16 mouse cellular contexts compared by ENCODE assay signal in the genomic region with DNA sequence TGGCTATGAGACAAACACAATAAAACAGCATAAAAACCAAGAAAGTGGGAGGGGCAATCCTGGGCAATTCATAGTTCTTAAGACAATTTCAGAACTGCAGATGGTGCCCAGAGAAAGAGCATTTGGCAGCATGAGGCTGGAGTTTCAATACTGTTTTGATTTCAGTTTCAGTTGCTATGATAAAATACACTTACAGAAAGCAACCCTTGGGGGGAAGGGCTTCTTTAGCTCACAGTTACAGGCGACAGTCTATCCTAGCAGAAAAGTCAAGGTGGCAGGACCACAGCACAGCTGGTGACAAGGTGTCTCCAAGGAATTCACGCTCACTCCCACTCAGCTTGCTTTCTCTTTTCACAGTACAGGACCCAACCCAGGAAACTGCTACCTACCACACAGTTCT. TPM values are rescaled to one million over a fixed set of nuclear protein-coding genes. Genes with fewer than 3 reads are reported as not detected.
DNase-seq lines count a peak whose midpoint lies in the region; ATAC-seq and TF ChIP-seq lines count a peak whose summit lies in the region.
"Had no signal": no experiment of that assay in that cellular context is flagged by ENCODE, and none has a peak within 500 bp of the region (broad histone marks: within the 10 kb centered on the region; RNA-seq: fewer than 3 reads in every experiment).

No protein-coding gene starts in this region.

- no peak overlapping the region for H3K4me3 ChIP-seq in lung, postnatal 0 days (ENCODE audit: low read depth, low read length)
- no peak overlapping the region for H3K4me3 ChIP-seq in embryonic facial prominence, embryonic 14.5 days (ENCODE audit: low read depth, low read length)
- no peak overlapping the region for H3K4me3 ChIP-seq in small intestine, adult 2 months (ENCODE audit: low read depth, low read length)
- H3K4me3 ChIP-seq: liver, embryonic 12.5 days; neural tube, embryonic 15.5 days had no signal

- peaks cover 4% of the 10 kb centered on the region; the same call in 1 of the 2 replicates for H3K4me1 ChIP-seq in lung, postnatal 0 days (ENCODE audit: insufficient read depth, low read depth, low read length)
- peaks cover 23% of the 10 kb centered on the region for H3K4me1 ChIP-seq in embryonic facial prominence, embryonic 14.5 days (ENCODE audit: control insufficient read depth, insufficient read depth, low read length)
- H3K4me1 ChIP-seq in small intestine, adult 2 months (ENCODE audit: control insufficient read depth, insufficient read depth, insufficient read length, low read length) = peaks cover 21% of the 10 kb centered on the region

- H3K27me3 ChIP-seq in lung, postnatal 0 days (replicated peaks; ENCODE audit: insufficient read depth, low read length) = no peaks in the 10 kb centered on the region
- H3K27me3 ChIP-seq in embryonic facial prominence, embryonic 14.5 days (replicated peaks; ENCODE audit: control insufficient read depth, insufficient read depth, low read length) = no peaks in the 10 kb centered on the region
- H3K27me3 ChIP-seq in small intestine, adult 2 months (ENCODE audit: control insufficient read depth, insufficient read depth, low read length) = no peaks in the 10 kb centered on the region
- H3K27me3 ChIP-seq: liver, embryonic 12.5 days; neural tube, embryonic 15.5 days; Patski had no signal

- no peak for ATAC-seq in lung, postnatal 0 days
- peak; percentile 34; the same call in 1 of the 2 replicates for ATAC-seq in embryonic facial prominence, embryonic 14.5 days (ENCODE audit: low read depth)
- ATAC-seq: hindbrain, embryonic 16.5 days; liver, embryonic 12.5 days; Patski had no signal

- no peak for TF ChIP-seq POLR2A in small intestine, adult 2 months (IDR thresholded peaks at IDR 0.05; ENCODE audit: low read depth, low read length)

- no peak overlapping the region for H3K4me2 ChIP-seq in lung, postnatal 0 days (replicated peaks; ENCODE audit: low read depth, low read length)
- no peak overlapping the region for H3K4me2 ChIP-seq in embryonic facial prominence, embryonic 14.5 days (ENCODE audit: low read depth, low read length)
- H3K4me2 ChIP-seq: liver, embryonic 12.5 days; neural tube, embryonic 15.5 days had no signal

- TF ChIP-seq CTCF in lung, postnatal 0 days (IDR thresholded peaks at IDR 0.05) = no peak
- no peak for TF ChIP-seq CTCF in small intestine, adult 2 months (IDR thresholded peaks at IDR 0.05; ENCODE audit: extremely low read depth, insufficient read length, insufficient replicate concordance, low read depth, low read length)

- H3K9me3 ChIP-seq in lung, postnatal 0 days (ENCODE audit: low read length) = no peaks in the 10 kb centered on the region
- H3K9me3 ChIP-seq in embryonic facial prominence, embryonic 14.5 days (ENCODE audit: control insufficient read depth, low read length) = no peaks in the 10 kb centered on the region
- H3K9me3 ChIP-seq: liver, embryonic 12.5 days; neural tube, embryonic 15.5 days had no signal

- H3K36me3 ChIP-seq in lung, postnatal 0 days (ENCODE audit: insufficient read depth, low read length) = no peaks in the 10 kb centered on the region
- no peaks in the 10 kb centered on the region for H3K36me3 ChIP-seq in embryonic facial prominence, embryonic 14.5 days (ENCODE audit: control insufficient read depth, insufficient read depth, low read length)
- peaks cover 2% of the 10 kb centered on the region; the same call in 1 of the 2 replicates for H3K36me3 ChIP-seq in small intestine, adult 2 months (ENCODE audit: control insufficient read depth, insufficient read depth, low read length)
- H3K36me3 ChIP-seq: liver, embryonic 12.5 days; neural tube, embryonic 15.5 days had no signal

- DNase-seq in heart, adult 11 months = peak; percentile 90
- no peak for DNase-seq in heart, postnatal 10 days
- no peak for DNase-seq in lung, postnatal 0 days (ENCODE audit: low spot score)
- DNase-seq in lung, postnatal 25 days (ENCODE audit: low spot score) = no peak
- peak; percentile 21 for DNase-seq in embryonic facial prominence, embryonic 14.5 days (ENCODE audit: low spot score)
- no peak for DNase-seq in left cerebral cortex, postnatal 25 days (ENCODE audit: low spot score in 2 of 2)
- DNase-seq in cerebellum, adult 11 months = no peak
- DNase-seq: adrenal gland, adult 2 months; lung, postnatal 14 days; midbrain, embryonic 14.5 days; thymus, postnatal 25 days had no signal

- intact Hi-C loops in heart, postnatal 10 days (cut with DNase I) = no loop called here
- intact Hi-C loops in left cerebral cortex, postnatal 25 days (cut with DNase I) = no loop called here

- TF ChIP-seq EP300 in lung, postnatal 0 days (IDR thresholded peaks at IDR 0.05) = no peak

- H3K9ac ChIP-seq in lung, postnatal 0 days (replicated peaks; ENCODE audit: low read depth) = no peak overlapping the region
- no peak overlapping the region for H3K9ac ChIP-seq in embryonic facial prominence, embryonic 14.5 days (ENCODE audit: low read depth, low read length)
- H3K9ac ChIP-seq: liver, embryonic 12.5 days; neural tube, embryonic 15.5 days had no signal

- H3K27ac ChIP-seq in lung, postnatal 0 days (ENCODE audit: low read length) = 0 out of 2 replicates have a peak overlapping the region, but pooled peaks have one; percentile 3
- no peak overlapping the region for H3K27ac ChIP-seq in embryonic facial prominence, embryonic 14.5 days (replicated peaks; ENCODE audit: low read depth, low read length)
- peak overlapping the region; percentile 27; the same call in 1 of the 2 replicates for H3K27ac ChIP-seq in small intestine, adult 2 months (ENCODE audit: insufficient read depth, low read depth, low read length)
- H3K27ac ChIP-seq: liver, embryonic 12.5 days; neural tube, embryonic 15.5 days had no signal

- WGBS in lung, postnatal 0 days = 71% methylated on average over 2 of the region's 2 CpGs
- WGBS in embryonic facial prominence, embryonic 14.5 days = 72% methylated on average over 2 of the region's 2 CpGs
- WGBS in small intestine, adult 2 months = 14% methylated on average over 2 of the region's 2 CpGs

RNA-seq across cellular contexts. Expression of a gene that starts 14.3 kb away (rescaled TPM):
- 10 to 100 TPM; 19.6 to 24.6 TPM for total RNA-seq in heart, postnatal 10 days (2021)
- 5.4 and 6.4 TPM in 2 replicates for polyA plus RNA-seq in lung, postnatal 0 days (2015; fragmentation: Nextera tagmentation; extraction: Ambion mirVana)
- polyA plus RNA-seq in embryonic facial prominence, embryonic 14.5 days (2014; fragmentation: Nextera tagmentation; extraction: Ambion mirVana) = 10.6 and 10.7 TPM in 2 replicates
- 12.6 and 19.4 TPM in 2 replicates for polyA plus RNA-seq in small intestine, adult 2 months (2012; rRNA removed)
- 10 to 100 TPM; 33.5 to 34.0 TPM for total RNA-seq in left cerebral cortex, postnatal 25 days (2021)

Comparison
In these comparisons a context has a peak if more than half of its experiments do, and no peak if none do; other contexts are left out.
1. DNase-seq: peak in heart, adult 11 months (single experiment) and embryonic facial prominence, embryonic 14.5 days (single experiment); none in heart, postnatal 10 days (0 of 2), lung, postnatal 0 days (single experiment), lung, postnatal 25 days (single experiment), left cerebral cortex, postnatal 25 days (0 of 2) and cerebellum, adult 11 months (single experiment).